Mouse (Mus musculus): Measurements from ENCODE around the gene Pigo. TPM values are rescaled to one million over a fixed set of nuclear protein-coding genes. Genes with fewer than 3 reads are reported as not detected.

The Pigo gene
- total and polyA plus RNA-seq, 3 experiments: 9.7 to 11.8 (median 11.2) TPM

DNA sequence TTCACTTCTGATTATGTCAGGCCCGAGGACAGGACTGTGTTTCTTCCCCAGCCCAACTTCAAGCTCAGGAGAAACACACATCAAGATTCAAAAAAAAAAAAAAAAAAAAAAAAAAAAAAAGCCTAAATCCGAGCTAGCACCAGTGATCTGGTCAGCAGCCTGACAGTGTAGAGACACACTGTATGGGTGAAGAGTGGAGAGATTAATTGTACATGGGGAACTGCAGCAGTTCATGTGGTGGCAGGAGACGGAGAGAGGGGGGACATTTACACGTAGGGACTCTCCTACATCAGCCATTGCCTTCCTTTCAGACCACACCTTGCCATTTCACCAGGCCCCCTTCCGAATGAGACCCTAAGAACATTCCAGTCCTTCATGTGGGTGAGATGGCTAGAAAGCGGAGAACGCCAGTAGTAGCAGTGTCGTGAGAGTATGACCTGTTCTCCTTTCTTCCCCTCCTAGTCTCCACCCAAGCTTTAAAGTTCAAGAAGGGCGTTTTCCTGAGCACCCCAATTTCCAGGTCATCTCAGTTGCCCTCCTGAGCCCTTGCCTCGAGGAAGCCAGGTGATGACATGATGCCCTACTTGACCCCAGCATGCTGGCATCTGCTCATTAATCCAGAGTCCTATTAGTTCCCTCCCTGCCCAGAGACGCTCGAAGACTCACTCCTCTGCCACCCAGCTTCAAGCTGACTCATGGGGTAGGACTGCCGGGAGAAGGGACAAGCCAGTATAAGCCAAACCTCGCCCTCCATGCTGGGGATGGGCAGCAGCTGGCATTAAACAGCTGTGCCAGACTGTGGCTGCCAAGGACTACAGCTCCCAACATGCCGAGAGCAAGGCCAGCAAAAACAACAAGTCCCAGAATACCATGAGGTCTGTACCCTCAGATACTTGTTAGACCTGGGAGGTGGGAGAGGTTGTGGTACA, 13.2 kb upstream of the Pigo start:
- H3K27me3 ChIP-seq (ENCODE audit: insufficient read depth, low read length): peaks cover under 1% of the 10 kb centered on the region; the same call in 1 of the 2 replicates
- H3K9me3 ChIP-seq (replicated peaks): no peaks in the 10 kb centered on the region
- TF ChIP-seq GATA2 (IDR thresholded peaks at IDR 0.05; ENCODE audit: borderline replicate concordance, low read depth, low read length) (no peak), CTCF (IDR thresholded peaks at IDR 0.05; ENCODE audit: low read depth, low read length) (no peak), POLR2AphosphoS5 (IDR thresholded peaks at IDR 0.05; ENCODE audit: insufficient replicate concordance, low read depth, low read length) (no peak), TAL1 (conservative IDR thresholded peaks at IDR 0.05; ENCODE audit: low read depth, low read length) (no peak), GATA1 (IDR thresholded peaks at IDR 0.05; ENCODE audit: borderline replicate concordance, low read length) (no peak)
- H3K36me3 ChIP-seq (replicated peaks): peaks cover 20% of the 10 kb centered on the region
- ATAC-seq (ENCODE audit: extremely low read depth, insufficient number of reproducible peaks, low FRiP score, poor library complexity, severe bottlenecking): no peak
- DNase-seq (ENCODE audit: low spot score): no peak
- peaks cover 75% of the 10 kb centered on the region for H3K4me1 ChIP-seq (ENCODE audit: insufficient read depth, low read depth, low read length)
- peak overlapping the region; percentile 77 for H3K4me3 ChIP-seq (ENCODE audit: low read depth, low read length)

DNA sequence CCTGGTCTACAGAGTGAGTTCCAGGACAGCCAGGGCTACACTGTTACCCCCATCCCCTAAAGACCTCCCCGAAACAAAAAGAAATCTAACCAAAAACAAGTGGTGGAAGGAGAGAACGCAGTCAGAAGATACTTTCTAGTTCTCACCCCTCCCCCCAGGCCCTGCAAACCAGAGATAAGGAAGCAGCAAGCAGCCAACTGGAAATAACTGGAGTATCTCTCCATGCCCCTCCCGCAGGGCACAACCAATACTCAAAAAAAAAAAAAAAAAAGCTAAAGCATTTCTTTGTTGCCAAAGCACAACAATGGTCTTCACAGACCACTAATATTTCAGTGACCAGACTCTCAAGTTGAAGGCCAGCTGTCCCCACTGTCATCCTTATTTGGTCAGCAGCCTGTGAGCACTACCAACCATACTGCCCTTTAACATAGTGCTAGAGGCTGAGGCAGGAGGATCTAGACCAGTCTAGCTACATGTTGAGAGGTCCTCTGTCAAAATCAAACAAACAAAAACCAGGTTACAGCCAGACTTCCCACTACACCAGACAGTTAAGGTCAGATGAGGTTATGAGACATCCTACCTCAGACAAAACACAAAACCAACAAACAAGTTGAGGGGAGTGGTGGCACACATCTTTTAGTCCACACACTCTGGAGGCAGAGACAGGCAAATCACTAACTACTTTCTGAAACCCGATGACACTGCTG, 12.4 kb upstream of the Pigo start:
- peak; percentile 48 for ATAC-seq (ENCODE audit: extremely low read depth, insufficient number of reproducible peaks, low FRiP score, poor library complexity, severe bottlenecking)

DNA sequence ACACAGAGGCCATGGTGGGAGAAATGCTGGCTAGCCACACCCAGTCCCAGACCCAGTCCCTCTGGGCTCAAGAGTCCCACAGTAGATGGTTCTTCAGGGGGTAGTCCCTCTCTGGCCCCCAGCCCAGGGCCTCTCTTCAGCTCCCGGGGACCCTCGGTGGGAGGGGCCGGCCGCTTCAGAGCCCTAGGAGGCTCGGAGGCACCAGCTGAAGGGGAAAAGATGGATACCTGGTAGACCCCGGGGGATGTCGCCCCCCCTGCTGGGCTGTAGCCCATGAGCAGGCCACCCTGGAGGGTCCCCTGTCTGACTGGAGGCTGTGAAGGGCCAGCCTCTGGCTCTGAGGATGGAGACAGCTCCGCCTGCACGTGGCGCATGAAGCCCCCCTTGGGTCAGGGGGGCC, 10.7 kb upstream of the Pigo start:
- TF ChIP-seq GATA1 (IDR thresholded peaks at IDR 0.05; ENCODE audit: borderline replicate concordance, low read length) (no peak), GATA2 (IDR thresholded peaks at IDR 0.05; ENCODE audit: borderline replicate concordance, low read depth, low read length) (no peak), CTCF (IDR thresholded peaks at IDR 0.05; ENCODE audit: low read depth, low read length) (no peak), TAL1 (conservative IDR thresholded peaks at IDR 0.05; ENCODE audit: low read depth, low read length) (no peak), POLR2AphosphoS5 (IDR thresholded peaks at IDR 0.05; ENCODE audit: insufficient replicate concordance, low read depth, low read length) (no peak)
- DNase-seq (ENCODE audit: low spot score) (no peak), ATAC-seq (ENCODE audit: extremely low read depth, insufficient number of reproducible peaks, low FRiP score, poor library complexity, severe bottlenecking) (no peak)
- Histone ChIP-seq H3K27me3 (ENCODE audit: insufficient read depth, low read length) (peaks cover 3% of the 10 kb centered on the region; the same call in 1 of the 2 replicates), H3K4me3 (ENCODE audit: low read depth, low read length) (peak overlapping the region; percentile 63; the same call in 1 of the 2 replicates), H3K4me1 (ENCODE audit: insufficient read depth, low read depth, low read length) (peaks cover 74% of the 10 kb centered on the region), H3K9me3 (replicated peaks) (no peaks in the 10 kb centered on the region), H3K36me3 (replicated peaks) (peaks cover 32% of the 10 kb centered on the region)

More for the DNA sequence above, 12.4 kb upstream of the Pigo start:
- peaks cover 3% of the 10 kb centered on the region; the same call in 1 of the 2 replicates for H3K27me3 ChIP-seq (ENCODE audit: insufficient read depth, low read length)
- H3K36me3 ChIP-seq (replicated peaks): peaks cover 28% of the 10 kb centered on the region
- DNase-seq (ENCODE audit: low spot score): peak; percentile 65
- TF ChIP-seq CTCF (IDR thresholded peaks at IDR 0.05; ENCODE audit: low read depth, low read length) (no peak), TAL1 (conservative IDR thresholded peaks at IDR 0.05; ENCODE audit: low read depth, low read length) (peak; percentile 91)
- H3K9me3 ChIP-seq (replicated peaks): no peaks in the 10 kb centered on the region
- peaks cover 67% of the 10 kb centered on the region for H3K4me1 ChIP-seq (ENCODE audit: insufficient read depth, low read depth, low read length)
- H3K4me3 ChIP-seq (ENCODE audit: low read depth, low read length): peak overlapping the region; percentile 63; the same call in 1 of the 2 replicates

DNA sequence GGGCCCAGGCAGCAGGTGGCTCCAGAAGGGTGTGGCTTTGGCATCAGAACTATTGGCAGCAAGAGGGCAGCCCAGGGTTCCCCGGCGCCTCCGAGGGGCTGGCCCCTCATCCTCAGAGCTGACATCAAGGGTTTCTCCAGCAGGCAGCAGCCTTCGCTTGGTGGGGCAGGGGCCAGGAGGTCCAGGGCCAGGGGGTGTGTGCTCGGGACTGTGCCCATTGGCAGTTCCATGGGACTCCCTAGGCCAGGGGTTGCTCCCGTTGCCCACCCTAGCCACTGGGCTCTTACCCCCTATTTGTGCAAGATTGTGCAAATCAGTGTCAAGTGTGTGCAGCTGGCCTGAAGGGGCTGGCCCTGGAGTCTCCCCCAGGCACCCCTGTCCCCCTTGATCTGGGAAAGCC, 10.2 kb upstream of the Pigo start:
- TF ChIP-seq GATA1 (IDR thresholded peaks at IDR 0.05; ENCODE audit: borderline replicate concordance, low read length) (no peak), CTCF (IDR thresholded peaks at IDR 0.05; ENCODE audit: low read depth, low read length) (no peak), POLR2AphosphoS5 (IDR thresholded peaks at IDR 0.05; ENCODE audit: insufficient replicate concordance, low read depth, low read length) (no peak), TAL1 (conservative IDR thresholded peaks at IDR 0.05; ENCODE audit: low read depth, low read length) (no peak), GATA2 (IDR thresholded peaks at IDR 0.05; ENCODE audit: borderline replicate concordance, low read depth, low read length) (no peak)
- ATAC-seq (ENCODE audit: extremely low read depth, insufficient number of reproducible peaks, low FRiP score, poor library complexity, severe bottlenecking): no peak
- Histone ChIP-seq H3K36me3 (replicated peaks) (peaks cover 32% of the 10 kb centered on the region), H3K4me3 (ENCODE audit: low read depth, low read length) (peak overlapping the region; percentile 63; the same call in 1 of the 2 replicates), H3K9me3 (replicated peaks) (no peaks in the 10 kb centered on the region), H3K4me1 (ENCODE audit: insufficient read depth, low read depth, low read length) (peaks cover 70% of the 10 kb centered on the region), H3K27me3 (ENCODE audit: insufficient read depth, low read length) (peaks cover 3% of the 10 kb centered on the region; the same call in 1 of the 2 replicates)
- DNase-seq (ENCODE audit: low spot score): no peak

DNA sequence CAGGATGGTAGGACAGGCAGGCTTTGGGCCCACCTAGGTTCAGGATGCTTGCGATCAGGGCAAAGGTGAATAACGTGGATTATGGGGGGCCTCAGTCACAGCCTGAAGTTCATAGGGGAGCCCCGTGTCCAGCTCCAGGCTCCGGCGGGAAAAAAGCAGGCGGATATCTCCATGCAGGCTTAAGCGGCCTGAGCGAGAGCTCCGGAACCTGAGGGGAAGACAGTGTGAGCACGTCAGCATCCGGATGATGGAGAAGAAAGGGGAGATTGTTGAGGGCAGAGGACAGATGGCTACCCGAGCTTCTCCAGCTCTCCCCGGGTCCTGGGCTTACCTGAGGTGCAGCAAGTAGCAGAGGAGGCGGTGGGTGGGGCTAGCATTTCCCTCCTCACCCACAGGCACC, 7.9 kb upstream of the Pigo start:
- Histone ChIP-seq H3K9me3 (replicated peaks) (no peaks in the 10 kb centered on the region), H3K27me3 (ENCODE audit: insufficient read depth, low read length) (peaks cover 3% of the 10 kb centered on the region; the same call in 1 of the 2 replicates), H3K4me1 (ENCODE audit: insufficient read depth, low read depth, low read length) (peaks cover 68% of the 10 kb centered on the region), H3K36me3 (replicated peaks) (peaks cover 52% of the 10 kb centered on the region), H3K4me3 (ENCODE audit: low read depth, low read length) (no peak overlapping the region)
- DNase-seq (ENCODE audit: low spot score) (no peak), ATAC-seq (ENCODE audit: extremely low read depth, insufficient number of reproducible peaks, low FRiP score, poor library complexity, severe bottlenecking) (no peak)
- TF ChIP-seq GATA2 (IDR thresholded peaks at IDR 0.05; ENCODE audit: borderline replicate concordance, low read depth, low read length) (no peak), TAL1 (conservative IDR thresholded peaks at IDR 0.05; ENCODE audit: low read depth, low read length) (no peak), CTCF (IDR thresholded peaks at IDR 0.05; ENCODE audit: low read depth, low read length) (no peak), POLR2AphosphoS5 (IDR thresholded peaks at IDR 0.05; ENCODE audit: insufficient replicate concordance, low read depth, low read length) (no peak), GATA1 (IDR thresholded peaks at IDR 0.05; ENCODE audit: borderline replicate concordance, low read length) (no peak)

DNA sequence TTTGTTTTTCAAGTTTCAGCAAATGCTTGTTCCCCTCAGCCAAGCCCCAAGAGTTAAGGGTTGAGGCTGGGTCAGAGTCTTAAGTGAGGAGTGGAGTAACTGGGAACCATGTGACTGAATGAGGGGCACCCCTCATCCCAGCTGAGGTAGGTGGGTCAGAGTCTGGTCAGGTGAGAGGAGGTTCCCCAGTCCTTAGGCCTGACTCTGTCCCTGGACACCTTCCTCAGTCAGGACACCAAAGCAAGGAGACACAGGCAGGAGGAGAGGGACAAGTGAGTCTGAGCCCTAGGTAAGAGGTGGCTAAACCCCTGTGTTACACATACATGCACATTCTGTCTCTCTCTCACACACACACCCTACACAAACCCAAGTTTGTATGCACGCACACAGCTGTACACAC, 6.9 kb upstream of the Pigo start:
- Histone ChIP-seq H3K27me3 (ENCODE audit: insufficient read depth, low read length) (peaks cover 3% of the 10 kb centered on the region; the same call in 1 of the 2 replicates), H3K36me3 (replicated peaks) (peaks cover 62% of the 10 kb centered on the region), H3K4me1 (ENCODE audit: insufficient read depth, low read depth, low read length) (peaks cover 61% of the 10 kb centered on the region), H3K9me3 (replicated peaks) (no peaks in the 10 kb centered on the region), H3K4me3 (ENCODE audit: low read depth, low read length) (no peak overlapping the region)
- no peak for DNase-seq (ENCODE audit: low spot score)
- ATAC-seq (ENCODE audit: extremely low read depth, insufficient number of reproducible peaks, low FRiP score, poor library complexity, severe bottlenecking): no peak
- TF ChIP-seq CTCF (IDR thresholded peaks at IDR 0.05; ENCODE audit: low read depth, low read length) (no peak), GATA1 (IDR thresholded peaks at IDR 0.05; ENCODE audit: borderline replicate concordance, low read length) (no peak), GATA2 (IDR thresholded peaks at IDR 0.05; ENCODE audit: borderline replicate concordance, low read depth, low read length) (no peak), TAL1 (conservative IDR thresholded peaks at IDR 0.05; ENCODE audit: low read depth, low read length) (no peak), POLR2AphosphoS5 (IDR thresholded peaks at IDR 0.05; ENCODE audit: insufficient replicate concordance, low read depth, low read length) (no peak)
